Mouse (Mus musculus): ENCODE data around the gene Faxc.

Gene Faxc

GRCm38 (mm10) chr4:21930971-21931771, at the start of gene Faxc:
TSS of gene Faxc (plus strand) at chr4:21931329.
- H3K4me1 ChIP-seq (replicated peaks; ENCODE audit: low read depth, low read length) = peaks cover 10% of the 10 kb centered on the region
- no peak for TF ChIP-seq POU5F1 (IDR thresholded peaks at IDR 0.05; ENCODE audit: borderline replicate concordance, low read length)
- no peak for TF ChIP-seq CTCF (conservative IDR thresholded peaks at IDR 0.05; ENCODE audit: low read length)
- TF ChIP-seq NANOG (IDR thresholded peaks at IDR 0.05; ENCODE audit: borderline replicate concordance, low read length) = no peak

GRCm38 (mm10) chr4:21882806-21883205, 48.3 kb upstream of the Faxc start:
- Histone ChIP-seq H3K4me3 (replicated peaks; ENCODE audit: low read length) (no peak overlapping the region), H3K36me3 (ENCODE audit: insufficient read depth, low read length) (peaks cover 3% of the 10 kb centered on the region; the same call in 1 of the 2 replicates), H3K27me3 (ENCODE audit: insufficient read depth, low read length) (no peaks in the 10 kb centered on the region), H3K4me1 (replicated peaks; ENCODE audit: low read depth, low read length) (peaks cover 13% of the 10 kb centered on the region), H3K9me3 (ENCODE audit: low read length) (no peaks in the 10 kb centered on the region)
- no peak for TF ChIP-seq NANOG (IDR thresholded peaks at IDR 0.05; ENCODE audit: borderline replicate concordance, low read length)
- TF ChIP-seq CTCF (conservative IDR thresholded peaks at IDR 0.05; ENCODE audit: low read length) = no peak
- TF ChIP-seq POU5F1 (IDR thresholded peaks at IDR 0.05; ENCODE audit: borderline replicate concordance, low read length) = no peak

More at GRCm38 (mm10) chr4:21930971-21931771, at the start of gene Faxc:
- no peaks in the 10 kb centered on the region for H3K36me3 ChIP-seq (ENCODE audit: insufficient read depth, low read length)
- H3K27me3 ChIP-seq (ENCODE audit: insufficient read depth, low read length) = peaks cover 42% of the 10 kb centered on the region
- peaks cover 8% of the 10 kb centered on the region for H3K9me3 ChIP-seq (ENCODE audit: low read length)
- peak within 1 kb of the TSS; percentile 81 for H3K4me3 ChIP-seq (replicated peaks; ENCODE audit: low read length)

GRCm38 (mm10) chr4:21885831-21886230, 45.3 kb upstream of the Faxc start:
- Histone ChIP-seq H3K4me1 (replicated peaks; ENCODE audit: low read depth, low read length) (peaks cover 2% of the 10 kb centered on the region; the same call in 1 of the 2 replicates), H3K27me3 (ENCODE audit: insufficient read depth, low read length) (no peaks in the 10 kb centered on the region), H3K36me3 (ENCODE audit: insufficient read depth, low read length) (0 out of 2 replicates have a peak, but pooled peaks cover 2% of the 10 kb centered on the region), H3K9me3 (ENCODE audit: low read length) (no peaks in the 10 kb centered on the region), H3K4me3 (replicated peaks; ENCODE audit: low read length) (no peak overlapping the region)
- TF ChIP-seq POU5F1 (IDR thresholded peaks at IDR 0.05; ENCODE audit: borderline replicate concordance, low read length) = no peak
- TF ChIP-seq CTCF (conservative IDR thresholded peaks at IDR 0.05; ENCODE audit: low read length) = no peak
- TF ChIP-seq NANOG (IDR thresholded peaks at IDR 0.05; ENCODE audit: borderline replicate concordance, low read length) = no peak

- H3K9me3 ChIP-seq (ENCODE audit: low read length) = peaks cover under 1% of the 10 kb centered on the region; the same call in 1 of the 2 replicates
- peak overlapping the region; percentile 81 for H3K4me3 ChIP-seq (replicated peaks; ENCODE audit: low read length)
- H3K4me1 ChIP-seq (replicated peaks; ENCODE audit: low read depth, low read length) = peaks cover 10% of the 10 kb centered on the region
- H3K36me3 ChIP-seq (ENCODE audit: insufficient read depth, low read length) = no peaks in the 10 kb centered on the region
- peaks cover 42% of the 10 kb centered on the region for H3K27me3 ChIP-seq (ENCODE audit: insufficient read depth, low read length)
- no peak for TF ChIP-seq CTCF (conservative IDR thresholded peaks at IDR 0.05; ENCODE audit: low read length)
- no peak for TF ChIP-seq POU5F1 (IDR thresholded peaks at IDR 0.05; ENCODE audit: borderline replicate concordance, low read length)
- no peak for TF ChIP-seq NANOG (IDR thresholded peaks at IDR 0.05; ENCODE audit: borderline replicate concordance, low read length)
Measured at GRCm38 (mm10) chr4:21931772-21932630, 872 bp downstream of the Faxc start.

GRCm38 (mm10) chr4:21935378-21935777, 4.2 kb downstream of the Faxc start:
- H3K4me1 ChIP-seq (replicated peaks; ENCODE audit: low read depth, low read length) = peaks cover 10% of the 10 kb centered on the region
- no peak overlapping the region for H3K4me3 ChIP-seq (replicated peaks; ENCODE audit: low read length)
- no peaks in the 10 kb centered on the region for H3K9me3 ChIP-seq (ENCODE audit: low read length)
- no peak for TF ChIP-seq CTCF (conservative IDR thresholded peaks at IDR 0.05; ENCODE audit: low read length)
- no peak for TF ChIP-seq POU5F1 (IDR thresholded peaks at IDR 0.05; ENCODE audit: borderline replicate concordance, low read length)
- no peak for TF ChIP-seq NANOG (IDR thresholded peaks at IDR 0.05; ENCODE audit: borderline replicate concordance, low read length)
- peaks cover 31% of the 10 kb centered on the region for H3K27me3 ChIP-seq (ENCODE audit: insufficient read depth, low read length)
- H3K36me3 ChIP-seq (ENCODE audit: insufficient read depth, low read length) = no peaks in the 10 kb centered on the region

- H3K27me3 ChIP-seq (ENCODE audit: insufficient read depth, low read length) = peaks cover 23% of the 10 kb centered on the region
- no peak overlapping the region for H3K4me3 ChIP-seq (replicated peaks; ENCODE audit: low read length)
- H3K36me3 ChIP-seq (ENCODE audit: insufficient read depth, low read length) = no peaks in the 10 kb centered on the region
- peaks cover 12% of the 10 kb centered on the region for H3K4me1 ChIP-seq (replicated peaks; ENCODE audit: low read depth, low read length)
- TF ChIP-seq NANOG (IDR thresholded peaks at IDR 0.05; ENCODE audit: borderline replicate concordance, low read length) = no peak
- TF ChIP-seq POU5F1 (IDR thresholded peaks at IDR 0.05; ENCODE audit: borderline replicate concordance, low read length) = no peak
- TF ChIP-seq CTCF (conservative IDR thresholded peaks at IDR 0.05; ENCODE audit: low read length) = no peak
- H3K9me3 ChIP-seq (ENCODE audit: low read length) = no peaks in the 10 kb centered on the region
Measured at GRCm38 (mm10) chr4:21936424-21936823, 5.3 kb downstream of the Faxc start.

GRCm38 (mm10) chr4:21937890-21938289, 6.8 kb downstream of the Faxc start:
- H3K27me3 ChIP-seq (ENCODE audit: insufficient read depth, low read length) = peaks cover 10% of the 10 kb centered on the region
- no peak overlapping the region for H3K4me3 ChIP-seq (replicated peaks; ENCODE audit: low read length)
- TF ChIP-seq NANOG (IDR thresholded peaks at IDR 0.05; ENCODE audit: borderline replicate concordance, low read length) (no peak), CTCF (conservative IDR thresholded peaks at IDR 0.05; ENCODE audit: low read length) (no peak), POU5F1 (IDR thresholded peaks at IDR 0.05; ENCODE audit: borderline replicate concordance, low read length) (no peak)
- peaks cover 6% of the 10 kb centered on the region; the same call in 1 of the 2 replicates for H3K4me1 ChIP-seq (replicated peaks; ENCODE audit: low read depth, low read length)
- no peaks in the 10 kb centered on the region for H3K9me3 ChIP-seq (ENCODE audit: low read length)
- no peaks in the 10 kb centered on the region for H3K36me3 ChIP-seq (ENCODE audit: insufficient read depth, low read length)

GRCm38 (mm10) chr4:21944672-21945071, 13.5 kb downstream of the Faxc start:
- Histone ChIP-seq H3K9me3 (ENCODE audit: low read length) (no peaks in the 10 kb centered on the region), H3K4me3 (replicated peaks; ENCODE audit: low read length) (no peak overlapping the region), H3K36me3 (ENCODE audit: insufficient read depth, low read length) (no peaks in the 10 kb centered on the region), H3K4me1 (replicated peaks; ENCODE audit: low read depth, low read length) (peaks cover 6% of the 10 kb centered on the region; the same call in 1 of the 2 replicates), H3K27me3 (ENCODE audit: insufficient read depth, low read length) (no peaks in the 10 kb centered on the region)
- no peak for TF ChIP-seq NANOG (IDR thresholded peaks at IDR 0.05; ENCODE audit: borderline replicate concordance, low read length)
- no peak for TF ChIP-seq POU5F1 (IDR thresholded peaks at IDR 0.05; ENCODE audit: borderline replicate concordance, low read length)
- TF ChIP-seq CTCF (conservative IDR thresholded peaks at IDR 0.05; ENCODE audit: low read length) = no peak

Data from E14TG2a.4 (cell line).